Comparison of ENCODE assay signal across 8 mouse cellular contexts in genomic region chr8:81013811-81014530, GRCm38 (mm10). TPM values are rescaled to one million over a fixed set of nuclear protein-coding genes. Genes with fewer than 3 reads are reported as not detected.
A peak's percentile ranks its signal among the peaks of the same experiment; 100 is the strongest.
DNase-seq lines count a peak whose midpoint lies in the region; ATAC-seq and TF ChIP-seq lines count a peak whose summit lies in the region.

No protein-coding gene starts in this region.

- no peak for ATAC-seq in hindbrain, postnatal 0 days
- 0 out of 2 replicates have a peak, but pooled peaks have one; percentile 1 for ATAC-seq in lung, embryonic 15.5 days (ENCODE audit: borderline replicate concordance, extremely low read depth, low FRiP score, low TSS enrichment)

- peak overlapping the region; percentile 92 for H3K4me3 ChIP-seq in heart, embryonic 10.5 days
- H3K4me3 ChIP-seq in embryonic fibroblast, embryonic 13.5 days (ENCODE audit: insufficient read depth, low read length), result peak overlapping the region; percentile 92
- H3K4me3 ChIP-seq in hindbrain, postnatal 0 days (ENCODE audit: low read length), result peak overlapping the region; percentile 94
- peak overlapping the region; percentile 88 for H3K4me3 ChIP-seq in lung, embryonic 15.5 days
- peak overlapping the region; percentile 91 for H3K4me3 ChIP-seq in small intestine, adult 2 months (ENCODE audit: low read depth, low read length)

- peak overlapping the region; percentile 92 for H3K9ac ChIP-seq in hindbrain, postnatal 0 days (replicated peaks; ENCODE audit: low read length)
- peak overlapping the region; percentile 86 for H3K9ac ChIP-seq in lung, embryonic 15.5 days

- no peak for TF ChIP-seq POLR2A in embryonic fibroblast, embryonic 13.5 days (IDR thresholded peaks at IDR 0.05; ENCODE audit: low read depth, low read length)
- TF ChIP-seq POLR2A in small intestine, adult 2 months (IDR thresholded peaks at IDR 0.05; ENCODE audit: low read depth, low read length), result no peak

- no peaks in the 10 kb centered on the region for H3K9me3 ChIP-seq in heart, embryonic 10.5 days
- H3K9me3 ChIP-seq in hindbrain, postnatal 0 days (ENCODE audit: low read length), result no peaks in the 10 kb centered on the region
- no peaks in the 10 kb centered on the region for H3K9me3 ChIP-seq in lung, embryonic 15.5 days

- H3K27me3 ChIP-seq in heart, embryonic 10.5 days (ENCODE audit: insufficient read depth, poor library complexity, severe bottlenecking), result no peaks in the 10 kb centered on the region
- no peaks in the 10 kb centered on the region for H3K27me3 ChIP-seq in hindbrain, postnatal 0 days (ENCODE audit: insufficient read depth, low read length)
- no peaks in the 10 kb centered on the region for H3K27me3 ChIP-seq in lung, embryonic 15.5 days
- no peaks in the 10 kb centered on the region for H3K27me3 ChIP-seq in small intestine, adult 2 months (ENCODE audit: control insufficient read depth, insufficient read depth, low read length)

- H3K4me2 ChIP-seq in hindbrain, postnatal 0 days (ENCODE audit: low read depth, low read length), result peak overlapping the region; percentile 99
- H3K4me2 ChIP-seq in lung, embryonic 15.5 days, result peak overlapping the region; percentile 91

- H3K27ac ChIP-seq in heart, embryonic 10.5 days, result peak overlapping the region; percentile 94
- H3K27ac ChIP-seq in embryonic fibroblast, embryonic 13.5 days (ENCODE audit: insufficient read depth, low read length), result 0 out of 2 replicates have a peak overlapping the region, but pooled peaks have one; percentile 64
- H3K27ac ChIP-seq in hindbrain, postnatal 0 days, result peak overlapping the region; percentile 82
- peak overlapping the region; percentile 80 for H3K27ac ChIP-seq in lung, embryonic 15.5 days
- peak overlapping the region; percentile 55 for H3K27ac ChIP-seq in small intestine, adult 2 months (ENCODE audit: insufficient read depth, low read depth, low read length)

- DNase-seq in heart, embryonic 10.5 days (ENCODE audit: low spot score), result peak; percentile 77
- DNase-seq in heart, adult 9 months (ENCODE audit: low spot score in 2 of 2), result no peak
- DNase-seq in ES-CJ7 (ENCODE audit: low read depth, low spot score), result peak; percentile 11
- no peak for DNase-seq in hindbrain, postnatal 0 days (ENCODE audit: low spot score)
- DNase-seq in cerebellum, adult 9-11 months, result no peak

- peaks cover 27% of the 10 kb centered on the region for H3K4me1 ChIP-seq in heart, embryonic 10.5 days
- no peaks in the 10 kb centered on the region for H3K4me1 ChIP-seq in embryonic fibroblast, embryonic 13.5 days (ENCODE audit: control insufficient read depth, insufficient read depth, low read length)
- H3K4me1 ChIP-seq in hindbrain, postnatal 0 days (ENCODE audit: insufficient read depth, low read length), result peaks cover 11% of the 10 kb centered on the region; the same call in 1 of the 2 replicates
- H3K4me1 ChIP-seq in lung, embryonic 15.5 days, result peaks cover 24% of the 10 kb centered on the region
- no peaks in the 10 kb centered on the region for H3K4me1 ChIP-seq in small intestine, adult 2 months (ENCODE audit: control insufficient read depth, insufficient read depth, insufficient read length, low read length)

- 1% methylated on average over 45 of the region's 45 CpGs for WGBS in heart, embryonic 10.5 days
- 3% methylated on average over 45 of the region's 45 CpGs for WGBS in hindbrain, postnatal 0 days
- 1% methylated on average over 45 of the region's 45 CpGs for whole genome bisulfite sequencing in lung, embryonic 15.5 days
- under 1% methylated on average over 45 of the region's 45 CpGs for WGBS in small intestine, adult 2 months

- no peak for TF ChIP-seq CTCF in embryonic fibroblast, embryonic 13.5 days (IDR thresholded peaks at IDR 0.05; ENCODE audit: borderline replicate concordance, insufficient read depth, low read length)
- no peak for TF ChIP-seq CTCF in hindbrain, postnatal 0 days (IDR thresholded peaks at IDR 0.05; ENCODE audit: low read depth)
- TF ChIP-seq CTCF in small intestine, adult 2 months (IDR thresholded peaks at IDR 0.05; ENCODE audit: extremely low read depth, insufficient read length, insufficient replicate concordance, low read depth, low read length), result no peak

- H3K36me3 ChIP-seq in heart, embryonic 10.5 days, result peaks cover 12% of the 10 kb centered on the region
- no peaks in the 10 kb centered on the region for H3K36me3 ChIP-seq in hindbrain, postnatal 0 days (ENCODE audit: insufficient read depth, low read length)
- peaks cover 11% of the 10 kb centered on the region for H3K36me3 ChIP-seq in lung, embryonic 15.5 days
- H3K36me3 ChIP-seq in small intestine, adult 2 months (ENCODE audit: control insufficient read depth, insufficient read depth, low read length), result peaks cover 1% of the 10 kb centered on the region; the same call in 1 of the 2 replicates

RNA-seq across cellular contexts. Expression of gene Usp38, which starts 0.8 kb away (rescaled TPM):
- 19.5 and 21.7 TPM in 2 replicates for polyA plus RNA-seq in heart, embryonic 10.5 days (2016; fragmentation: Nextera tagmentation; extraction: Ambion mirVana)
- 17.3 and 17.6 TPM in 2 replicates for polyA plus RNA-seq in embryonic fibroblast, embryonic 13.5 days (2011; ENCODE audit: insufficient read length, low read depth, missing spikeins)
- 40.1 and 40.8 TPM in 2 replicates for total RNA-seq in hindbrain, postnatal 0 days (2014; rRNA removed)
- 16.7 and 17.2 TPM in 2 replicates for polyA plus RNA-seq in hindbrain, postnatal 0 days (2015; fragmentation: Nextera tagmentation; extraction: Ambion mirVana)
- 16.6 and 17.7 TPM in 2 replicates for polyA plus RNA-seq in lung, embryonic 15.5 days (2015; fragmentation: Nextera tagmentation; extraction: Ambion mirVana)
- polyA plus RNA-seq in small intestine, adult 2 months (2012; rRNA removed), result 7.0 and 7.2 TPM in 2 replicates

Comparison
In these comparisons a context has a peak if more than half of its experiments do, and no peak if none do; other contexts are left out.
1. DNase-seq: peak in heart, embryonic 10.5 days (single experiment) and ES-CJ7 (single experiment); none in heart, adult 9 months (0 of 2), hindbrain, postnatal 0 days (single experiment) and cerebellum, adult 9-11 months (single experiment).
2. Peak in every context shown above with its lines, with median percentiles within 50 percentile points of each other: H3K27ac ChIP-seq and H3K4me3 ChIP-seq.